In the genomic region with DNA sequence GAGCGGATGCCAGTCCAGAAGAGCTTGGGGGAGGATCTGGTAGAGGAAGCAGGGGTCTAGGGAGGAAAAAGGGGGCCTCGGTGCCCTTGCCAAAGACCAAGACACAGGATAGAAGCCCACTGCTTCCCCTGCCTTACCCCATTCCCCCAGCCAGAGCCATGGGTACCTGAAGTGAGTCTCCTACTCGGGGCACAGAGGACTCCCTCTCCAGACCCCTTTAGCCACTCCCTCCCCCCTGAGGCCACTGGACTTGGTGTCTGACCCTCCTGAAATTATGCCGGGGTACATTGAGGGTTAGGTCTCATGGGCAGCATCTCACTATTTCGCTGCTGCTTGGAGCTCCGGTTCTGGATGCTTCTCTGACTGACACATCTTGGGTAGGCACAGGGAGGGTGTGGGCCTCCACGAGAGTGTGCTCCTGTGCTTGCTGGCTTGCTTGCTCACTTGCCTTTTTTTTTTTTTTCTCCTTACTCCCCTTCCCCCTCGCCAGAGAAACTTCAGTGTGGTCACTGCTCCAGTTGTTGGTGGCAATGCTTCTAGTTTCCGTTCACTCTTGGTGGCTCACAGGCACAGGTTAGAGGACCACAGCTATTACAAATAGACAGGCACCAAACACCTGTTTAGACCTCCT, we compare ENCODE assay signal across 7 mouse cellular contexts. TPM values are rescaled to one million over a fixed set of nuclear protein-coding genes. Genes with fewer than 3 reads are reported as not detected.
DNase-seq lines count a peak whose midpoint lies in the region; ATAC-seq and TF ChIP-seq lines count a peak whose summit lies in the region.
"Not testable (repeated sequence)": the region's sequence is repeated elsewhere in the genome, so short reads cannot be mapped to it uniquely, and the experiment has no call there.

No protein-coding gene starts in this region.

- H3K4me1 ChIP-seq in embryonic facial prominence, embryonic 13.5 days; intestine, postnatal 0 days (replicated peaks; ENCODE audit: control insufficient read depth, insufficient read depth, low read length): not testable (repeated sequence)

- peak; percentile 45 for DNase-seq in adrenal gland, adult 2 months
- DNase-seq in heart, adult 8-10 months (ENCODE audit: low spot score): peak; percentile 27
- DNase-seq in left cerebral cortex, postnatal 36 days (ENCODE audit: low spot score in 2 of 2): peak; percentile 56 to 57
- peak; percentile 31 for DNase-seq in mesoderm, embryonic 11.5 days (ENCODE audit: low read depth, low spot score)
- DNase-seq in right cerebral cortex, postnatal 14 days: peak; percentile 19

- intact Hi-C loops in left cerebral cortex, postnatal 36 days (cut with DNase I): not testable (repeated sequence)

- peak overlapping the region; percentile 34; the same call in 1 of the 2 replicates for H3K4me3 ChIP-seq in embryonic facial prominence, embryonic 13.5 days
- not testable (repeated sequence) for H3K4me3 ChIP-seq in intestine, postnatal 0 days (ENCODE audit: low read depth, low read length)

- not testable (repeated sequence) for H3K9ac ChIP-seq in embryonic facial prominence, embryonic 13.5 days; intestine, postnatal 0 days (ENCODE audit: low read depth, low read length)

- not testable (repeated sequence) for H3K27ac ChIP-seq in embryonic facial prominence, embryonic 13.5 days; intestine, postnatal 0 days (ENCODE audit: low read depth, low read length)

- WGBS in embryonic facial prominence, embryonic 13.5 days: 76% methylated on average over 7 of the region's 9 CpGs
- WGBS in intestine, postnatal 0 days: 87% methylated on average over 5 of the region's 9 CpGs

- H3K4me2 ChIP-seq in embryonic facial prominence, embryonic 13.5 days: peak overlapping the region; percentile 49
- peak overlapping the region; percentile 56 for H3K4me2 ChIP-seq in intestine, postnatal 0 days (replicated peaks; ENCODE audit: low read depth)

- not testable (repeated sequence) for TF ChIP-seq CTCF in intestine, postnatal 0 days (IDR thresholded peaks at IDR 0.05; ENCODE audit: low read depth)

- H3K9me3 ChIP-seq in embryonic facial prominence, embryonic 13.5 days; intestine, postnatal 0 days (ENCODE audit: control insufficient read depth): not testable (repeated sequence)

- not testable (repeated sequence) for H3K36me3 ChIP-seq in embryonic facial prominence, embryonic 13.5 days; intestine, postnatal 0 days (ENCODE audit: control insufficient read depth, insufficient read depth)

- ATAC-seq in embryonic facial prominence, embryonic 13.5 days (ENCODE audit: insufficient number of reproducible peaks, insufficient read depth, low FRiP score, low TSS enrichment, low read depth): peak; percentile 78
- ATAC-seq in intestine, postnatal 0 days: peak; percentile 41

- H3K27me3 ChIP-seq in embryonic facial prominence, embryonic 13.5 days; intestine, postnatal 0 days (replicated peaks; ENCODE audit: control insufficient read depth, insufficient read depth, low read length): not testable (repeated sequence)

RNA-seq across cellular contexts. Expression of a gene that starts 32.5 kb away (rescaled TPM):
- 10 to 100 TPM; 37.0 to 46.6 TPM for total RNA-seq in adrenal gland, adult 2 months (2021)
- 23.6 and 30.4 TPM in 2 replicates for polyA plus RNA-seq in adrenal gland, adult 2 months (2012; rRNA removed)
- polyA plus RNA-seq in embryonic facial prominence, embryonic 13.5 days (2015; fragmentation: Nextera tagmentation; extraction: Ambion mirVana): 22.7 and 22.8 TPM in 2 replicates
- 10 to 100 TPM; 25.8 to 30.8 (median 29.1) TPM for total RNA-seq in heart, adult 8-10 months (2022)
- polyA plus RNA-seq in intestine, postnatal 0 days (2015; fragmentation: Nextera tagmentation; extraction: Ambion mirVana): 8.3 and 9.4 TPM in 2 replicates
- 10 to 100 TPM; 50.4 to 60.8 TPM for total RNA-seq in left cerebral cortex, postnatal 36 days (2021)
